Mouse (Mus musculus): ENCODE measurements at regions not wholly inside any gene's neighbourhood (a gene's known extent, or its start where the extent isn't known, plus 50 kb on each side); places are given as distances from the start of the nearest gene placed in this dataset.

GRCm38 (mm10) chr2:116444163-116444562 is 378.5 kb upstream of the Meis2 start:
- no peak for ATAC-seq (ENCODE audit: low FRiP score, low read depth)
- no peaks in the 10 kb centered on the region for H3K27me3 ChIP-seq
- H3K9me3 ChIP-seq: no peaks in the 10 kb centered on the region
- H3K36me3 ChIP-seq: no peaks in the 10 kb centered on the region
- H3K27ac ChIP-seq (replicated peaks): no peak overlapping the region
- no peak overlapping the region for H3K4me3 ChIP-seq
- H3K4me1 ChIP-seq: peaks cover 5% of the 10 kb centered on the region
- H3K9ac ChIP-seq (replicated peaks): no peak overlapping the region
- H3K4me2 ChIP-seq (replicated peaks): no peak overlapping the region

DNA sequence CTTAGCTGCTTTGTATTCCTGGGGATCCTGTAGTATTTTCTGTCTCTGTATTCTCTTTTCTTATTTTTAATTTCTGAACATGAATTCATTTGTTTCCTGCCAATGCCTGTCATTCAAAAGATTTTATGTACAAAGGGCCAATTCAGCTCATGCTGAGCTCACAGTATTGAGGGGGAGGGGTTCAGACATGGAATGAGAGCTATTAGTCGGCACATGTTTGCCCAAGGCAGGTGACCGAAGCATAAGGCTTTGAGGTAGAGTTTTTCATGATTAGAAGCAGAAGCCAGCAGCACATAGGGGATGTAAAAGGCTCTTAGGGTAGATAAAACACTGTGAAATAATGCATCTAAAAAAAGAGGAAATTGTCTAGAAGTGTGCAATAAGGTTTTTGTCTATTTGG is 374.6 kb upstream of the Meis2 start:
- Histone ChIP-seq H3K4me2 (replicated peaks) (no peak overlapping the region), H3K4me3 (no peak overlapping the region), H3K36me3 (no peaks in the 10 kb centered on the region), H3K4me1 (peaks cover 5% of the 10 kb centered on the region), H3K27ac (replicated peaks) (no peak overlapping the region), H3K9ac (replicated peaks) (no peak overlapping the region), H3K9me3 (no peaks in the 10 kb centered on the region), H3K27me3 (no peaks in the 10 kb centered on the region)
- WGBS: 38% methylated on average over 2 of the region's 2 CpGs
- no peak for ATAC-seq (ENCODE audit: low FRiP score, low read depth)

- Histone ChIP-seq H3K4me2 (replicated peaks) (no peak overlapping the region), H3K27ac (replicated peaks) (no peak overlapping the region), H3K27me3 (no peaks in the 10 kb centered on the region), H3K4me1 (no peaks in the 10 kb centered on the region), H3K9me3 (no peaks in the 10 kb centered on the region), H3K36me3 (no peaks in the 10 kb centered on the region), H3K4me3 (no peak overlapping the region), H3K9ac (replicated peaks) (no peak overlapping the region)
- no peak for ATAC-seq (ENCODE audit: low FRiP score, low read depth)
Observed at GRCm38 (mm10) chr2:116433481-116433880, 367.8 kb upstream of the Meis2 start.

GRCm38 (mm10) chr2:116424131-116424530 is 358.5 kb upstream of the Meis2 start:
- no peak for ATAC-seq (ENCODE audit: low FRiP score, low read depth)
- WGBS: 93% methylated on average over 8 of the region's 8 CpGs
- H3K27ac ChIP-seq (replicated peaks): no peak overlapping the region

GRCm38 (mm10) chr2:116417428-116418195 is 352.0 kb upstream of the Meis2 start:
- Histone ChIP-seq H3K36me3 (no peaks in the 10 kb centered on the region), H3K27me3 (no peaks in the 10 kb centered on the region), H3K9ac (replicated peaks) (no peak overlapping the region), H3K9me3 (no peaks in the 10 kb centered on the region), H3K4me1 (no peaks in the 10 kb centered on the region), H3K4me2 (replicated peaks) (no peak overlapping the region), H3K27ac (replicated peaks) (no peak overlapping the region), H3K4me3 (no peak overlapping the region)
- WGBS: 79% methylated on average over 13 of the region's 13 CpGs
- no peak for ATAC-seq (ENCODE audit: low FRiP score, low read depth)

More at GRCm38 (mm10) chr2:116424131-116424530, 358.5 kb upstream of the Meis2 start:
- H3K9me3 ChIP-seq: no peaks in the 10 kb centered on the region
- H3K4me1 ChIP-seq: no peaks in the 10 kb centered on the region
- H3K27me3 ChIP-seq: no peaks in the 10 kb centered on the region
- H3K4me2 ChIP-seq (replicated peaks): no peak overlapping the region
- H3K36me3 ChIP-seq: no peaks in the 10 kb centered on the region
- no peak overlapping the region for H3K4me3 ChIP-seq
- H3K9ac ChIP-seq (replicated peaks): no peak overlapping the region

- no peak for ATAC-seq (ENCODE audit: low FRiP score, low read depth)
- Histone ChIP-seq H3K27ac (replicated peaks) (no peak overlapping the region), H3K9me3 (no peaks in the 10 kb centered on the region), H3K36me3 (no peaks in the 10 kb centered on the region), H3K4me1 (no peaks in the 10 kb centered on the region), H3K4me2 (replicated peaks) (no peak overlapping the region), H3K9ac (replicated peaks) (no peak overlapping the region), H3K27me3 (no peaks in the 10 kb centered on the region), H3K4me3 (no peak overlapping the region)
- WGBS: 51% methylated on average over 1 of the region's 1 CpGs
Observed at GRCm38 (mm10) chr2:116415742-116416141, 350.1 kb upstream of the Meis2 start.

- no peaks in the 10 kb centered on the region for H3K4me1 ChIP-seq
- no peak overlapping the region for H3K9ac ChIP-seq (replicated peaks)
- ATAC-seq (ENCODE audit: low FRiP score, low read depth): no peak
- no peaks in the 10 kb centered on the region for H3K27me3 ChIP-seq
- 65% methylated on average over 1 of the region's 1 CpGs for WGBS
- no peaks in the 10 kb centered on the region for H3K9me3 ChIP-seq
- no peak overlapping the region for H3K27ac ChIP-seq (replicated peaks)
- no peak overlapping the region for H3K4me2 ChIP-seq (replicated peaks)
- H3K36me3 ChIP-seq: no peaks in the 10 kb centered on the region
- no peak overlapping the region for H3K4me3 ChIP-seq
Observed at GRCm38 (mm10) chr2:116402113-116402512, 336.5 kb upstream of the Meis2 start.

DNA sequence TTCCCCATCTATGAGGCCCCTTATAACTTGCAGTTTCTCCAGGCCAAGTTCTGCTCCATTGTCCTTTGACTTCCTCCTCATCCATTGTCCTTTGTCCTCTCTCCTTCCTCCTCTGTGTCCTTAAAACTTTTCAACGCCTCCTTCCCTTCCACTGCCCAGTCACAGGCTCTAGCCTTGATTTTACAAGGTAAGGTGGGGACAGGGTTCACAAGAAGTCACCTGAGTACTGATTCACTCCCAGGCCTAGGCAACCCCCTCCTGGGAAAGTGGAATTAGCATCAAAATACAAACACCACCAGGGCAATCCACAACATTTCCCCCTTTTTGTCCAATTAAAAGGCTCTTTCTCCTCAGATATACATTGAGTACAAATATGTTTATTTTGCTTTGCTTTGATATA is 334.3 kb upstream of the Meis2 start:
- H3K36me3 ChIP-seq: no peaks in the 10 kb centered on the region
- no peaks in the 10 kb centered on the region for H3K27me3 ChIP-seq
- H3K9ac ChIP-seq (replicated peaks): no peak overlapping the region
- ATAC-seq (ENCODE audit: low FRiP score, low read depth): no peak
- no peaks in the 10 kb centered on the region for H3K4me1 ChIP-seq
- H3K27ac ChIP-seq (replicated peaks): no peak overlapping the region
- no peak overlapping the region for H3K4me2 ChIP-seq (replicated peaks)
- 71% methylated on average over 1 of the region's 1 CpGs for WGBS
- H3K4me3 ChIP-seq: no peak overlapping the region
- H3K9me3 ChIP-seq: no peaks in the 10 kb centered on the region

- H3K9ac ChIP-seq (replicated peaks): no peak overlapping the region
- H3K4me2 ChIP-seq (replicated peaks): no peak overlapping the region
- no peaks in the 10 kb centered on the region for H3K4me1 ChIP-seq
- no peaks in the 10 kb centered on the region for H3K27me3 ChIP-seq
- 82% methylated on average over 3 of the region's 3 CpGs for WGBS
- no peaks in the 10 kb centered on the region for H3K9me3 ChIP-seq
- no peak for ATAC-seq (ENCODE audit: low FRiP score, low read depth)
- no peaks in the 10 kb centered on the region for H3K36me3 ChIP-seq
- H3K4me3 ChIP-seq: no peak overlapping the region
- no peak overlapping the region for H3K27ac ChIP-seq (replicated peaks)
Observed at GRCm38 (mm10) chr2:116368811-116369210, 303.2 kb upstream of the Meis2 start.

DNA sequence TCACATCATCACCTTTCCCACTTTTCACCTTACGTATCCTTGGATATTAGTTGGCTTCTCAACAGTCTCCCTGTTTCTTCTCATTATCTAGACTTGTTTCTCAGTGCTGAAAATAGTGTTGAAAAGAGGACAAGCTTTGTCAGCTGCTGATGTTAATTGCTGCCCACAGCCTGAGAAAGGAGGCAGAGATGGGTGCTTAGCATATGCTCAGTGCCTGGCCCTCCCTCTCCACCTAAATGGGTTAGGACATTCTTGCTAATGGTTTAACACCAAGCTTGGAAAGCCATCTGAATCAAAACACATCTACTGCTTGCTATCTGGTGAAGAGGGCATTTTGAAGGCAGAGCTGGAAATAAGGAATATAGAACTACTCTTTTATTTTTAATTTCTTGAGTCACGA is 298.5 kb upstream of the Meis2 start:
- 91% methylated on average over 2 of the region's 2 CpGs for WGBS
- Histone ChIP-seq H3K4me1 (no peaks in the 10 kb centered on the region), H3K4me2 (replicated peaks) (no peak overlapping the region), H3K4me3 (no peak overlapping the region), H3K27me3 (no peaks in the 10 kb centered on the region), H3K27ac (replicated peaks) (no peak overlapping the region), H3K9me3 (no peaks in the 10 kb centered on the region), H3K36me3 (no peaks in the 10 kb centered on the region), H3K9ac (replicated peaks) (no peak overlapping the region)
- no peak for ATAC-seq (ENCODE audit: low FRiP score, low read depth)

GRCm38 (mm10) chr2:116358145-116358544 is 292.5 kb upstream of the Meis2 start:
- ATAC-seq (ENCODE audit: low FRiP score, low read depth): no peak
- no peak overlapping the region for H3K4me2 ChIP-seq (replicated peaks)

GRCm38 (mm10) chr2:116348530-116348914 is 282.9 kb upstream of the Meis2 start:
- no peaks in the 10 kb centered on the region for H3K36me3 ChIP-seq
- WGBS: 70% methylated on average over 1 of the region's 1 CpGs
- H3K27me3 ChIP-seq: no peaks in the 10 kb centered on the region
- H3K4me3 ChIP-seq: no peak overlapping the region
- no peak overlapping the region for H3K27ac ChIP-seq (replicated peaks)
- H3K4me1 ChIP-seq: no peaks in the 10 kb centered on the region
- no peak overlapping the region for H3K9ac ChIP-seq (replicated peaks)
- H3K9me3 ChIP-seq: no peaks in the 10 kb centered on the region
- no peak for ATAC-seq (ENCODE audit: low FRiP score, low read depth)
- H3K4me2 ChIP-seq (replicated peaks): no peak overlapping the region

More at GRCm38 (mm10) chr2:116358145-116358544, 292.5 kb upstream of the Meis2 start:
- no peak overlapping the region for H3K9ac ChIP-seq (replicated peaks)
- no peaks in the 10 kb centered on the region for H3K27me3 ChIP-seq
- no peak overlapping the region for H3K4me3 ChIP-seq
- H3K9me3 ChIP-seq: no peaks in the 10 kb centered on the region
- 11% methylated on average over 1 of the region's 1 CpGs for WGBS
- H3K27ac ChIP-seq (replicated peaks): no peak overlapping the region
- H3K36me3 ChIP-seq: no peaks in the 10 kb centered on the region
- no peaks in the 10 kb centered on the region for H3K4me1 ChIP-seq
